Comparison of ENCODE assay signal across 22 mouse cellular contexts in the genomic region with DNA sequence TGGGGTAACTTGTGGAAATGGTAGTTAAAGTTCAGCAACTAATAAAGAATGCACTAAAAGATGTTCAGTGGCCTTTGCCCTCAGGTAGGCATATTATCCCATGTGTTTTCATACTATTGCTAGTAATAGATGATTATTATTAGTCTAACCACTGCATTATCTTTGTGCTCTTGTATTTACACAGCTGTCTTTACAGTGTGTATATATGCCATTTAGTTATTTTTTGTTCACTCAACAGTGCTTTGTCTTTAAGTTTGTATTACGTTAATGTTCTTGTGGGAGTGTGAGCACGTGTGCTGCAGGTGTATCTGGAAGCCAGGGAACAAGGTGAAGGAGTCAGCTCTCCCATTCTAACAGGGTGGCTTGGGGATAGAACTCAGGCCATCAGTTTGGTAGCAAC. TPM values are rescaled to one million over a fixed set of nuclear protein-coding genes. Genes with fewer than 3 reads are reported as not detected.
A peak's percentile ranks its signal among the peaks of the same experiment; 100 is the strongest.
DNase-seq lines count a peak whose midpoint lies in the region; ATAC-seq and TF ChIP-seq lines count a peak whose summit lies in the region.
"Had no signal": no experiment of that assay in that cellular context is flagged by ENCODE, and none has a peak within 500 bp of the region (broad histone marks: within the 10 kb centered on the region; RNA-seq: fewer than 3 reads in every experiment).

No protein-coding gene starts in this region.

- no peaks in the 10 kb centered on the region for H3K4me1 ChIP-seq in midbrain, embryonic 11.5 days (ENCODE audit: control insufficient read depth, insufficient read depth, low read length)
- H3K4me1 ChIP-seq in midbrain, embryonic 14.5 days (ENCODE audit: control insufficient read depth, insufficient read depth, low read length): 0 out of 2 replicates have a peak, but pooled peaks cover 3% of the 10 kb centered on the region
- no peaks in the 10 kb centered on the region for H3K4me1 ChIP-seq in stomach, embryonic 15.5 days
- H3K4me1 ChIP-seq in stomach, postnatal 0 days (replicated peaks; ENCODE audit: control insufficient read depth, insufficient read depth): no peaks in the 10 kb centered on the region
- H3K4me1 ChIP-seq: embryonic facial prominence, embryonic 13.5 days; embryonic facial prominence, embryonic 15.5 days; forebrain, embryonic 10.5 days had no signal

- no peak overlapping the region for H3K9ac ChIP-seq in midbrain, embryonic 11.5 days (ENCODE audit: low read length)
- no peak overlapping the region for H3K9ac ChIP-seq in midbrain, embryonic 14.5 days (replicated peaks; ENCODE audit: low read length)
- H3K9ac ChIP-seq in stomach, embryonic 15.5 days: no peak overlapping the region
- no peak overlapping the region for H3K9ac ChIP-seq in stomach, postnatal 0 days (ENCODE audit: low read length)
- H3K9ac ChIP-seq: embryonic facial prominence, embryonic 13.5 days; embryonic facial prominence, embryonic 15.5 days; forebrain, embryonic 12.5 days had no signal

- no peak overlapping the region for H3K27ac ChIP-seq in midbrain, embryonic 11.5 days (ENCODE audit: low read depth, low read length)
- H3K27ac ChIP-seq in midbrain, embryonic 14.5 days (replicated peaks; ENCODE audit: low read depth, low read length): no peak overlapping the region
- no peak overlapping the region for H3K27ac ChIP-seq in stomach, embryonic 15.5 days
- H3K27ac ChIP-seq in stomach, postnatal 0 days (replicated peaks): no peak overlapping the region
- H3K27ac ChIP-seq: embryonic facial prominence, embryonic 13.5 days; embryonic facial prominence, embryonic 15.5 days; forebrain, embryonic 10.5 days; forebrain, embryonic 12.5 days had no signal

- H3K36me3 ChIP-seq in midbrain, embryonic 11.5 days (ENCODE audit: control insufficient read depth, insufficient read depth, low read length): peaks cover 9% of the 10 kb centered on the region
- peaks cover 60% of the 10 kb centered on the region for H3K36me3 ChIP-seq in midbrain, embryonic 14.5 days (ENCODE audit: control insufficient read depth, insufficient read depth, low read length)
- H3K36me3 ChIP-seq in stomach, embryonic 15.5 days: peaks cover 19% of the 10 kb centered on the region; the same call in 1 of the 2 replicates
- peaks cover 11% of the 10 kb centered on the region for H3K36me3 ChIP-seq in stomach, postnatal 0 days (ENCODE audit: control insufficient read depth, insufficient read depth, low read length)

- no peak for TF ChIP-seq EP300 in stomach, postnatal 0 days (optimal IDR thresholded peaks at IDR 0.05)

- ATAC-seq in midbrain, embryonic 11.5 days (ENCODE audit: low FRiP score): no peak
- ATAC-seq in midbrain, embryonic 14.5 days (ENCODE audit: low FRiP score, low TSS enrichment): no peak
- peak; percentile 66; the same call in 1 of the 2 replicates for ATAC-seq in stomach, embryonic 15.5 days (ENCODE audit: insufficient read depth, low FRiP score, low read depth)
- ATAC-seq in stomach, postnatal 0 days (ENCODE audit: low FRiP score, low TSS enrichment): peak; percentile 65; the same call in 1 of the 2 replicates
- ATAC-seq: forebrain, embryonic 14.5 days had no signal

- H3K4me2 ChIP-seq in midbrain, embryonic 11.5 days: no peak overlapping the region
- H3K4me2 ChIP-seq in midbrain, embryonic 14.5 days (ENCODE audit: low read length): no peak overlapping the region
- H3K4me2 ChIP-seq in stomach, embryonic 15.5 days: no peak overlapping the region
- H3K4me2 ChIP-seq in stomach, postnatal 0 days (replicated peaks; ENCODE audit: low read depth): no peak overlapping the region
- H3K4me2 ChIP-seq: embryonic facial prominence, embryonic 13.5 days; embryonic facial prominence, embryonic 15.5 days; forebrain, embryonic 12.5 days had no signal

- WGBS in midbrain, embryonic 11.5 days: 93% methylated on average over 2 of the region's 2 CpGs
- WGBS in midbrain, embryonic 14.5 days: 91% methylated on average over 2 of the region's 2 CpGs
- WGBS in stomach, embryonic 15.5 days: 59% methylated on average over 2 of the region's 2 CpGs
- WGBS in stomach, postnatal 0 days: 64% methylated on average over 2 of the region's 2 CpGs

- H3K4me3 ChIP-seq in midbrain, embryonic 11.5 days (ENCODE audit: low read depth, low read length): no peak overlapping the region
- H3K4me3 ChIP-seq in midbrain, embryonic 14.5 days (replicated peaks; ENCODE audit: low read depth, low read length): no peak overlapping the region
- no peak overlapping the region for H3K4me3 ChIP-seq in stomach, embryonic 15.5 days (replicated peaks)
- H3K4me3 ChIP-seq in stomach, postnatal 0 days (ENCODE audit: low read depth, low read length): no peak overlapping the region
- H3K4me3 ChIP-seq: embryonic facial prominence, embryonic 13.5 days; embryonic facial prominence, embryonic 15.5 days; erythroblast, embryonic 14.5 days; forebrain, embryonic 10.5 days; forebrain, embryonic 12.5 days had no signal

- H3K9me3 ChIP-seq in midbrain, embryonic 11.5 days (ENCODE audit: control insufficient read depth, low read length): no peaks in the 10 kb centered on the region
- no peaks in the 10 kb centered on the region for H3K9me3 ChIP-seq in midbrain, embryonic 14.5 days (ENCODE audit: control insufficient read depth, low read length)
- H3K9me3 ChIP-seq in stomach, embryonic 15.5 days: no peaks in the 10 kb centered on the region
- no peaks in the 10 kb centered on the region for H3K9me3 ChIP-seq in stomach, postnatal 0 days (ENCODE audit: control insufficient read depth, low read length)
- H3K9me3 ChIP-seq: embryonic facial prominence, embryonic 13.5 days; embryonic facial prominence, embryonic 15.5 days; forebrain, embryonic 10.5 days; forebrain, embryonic 12.5 days had no signal

- no peaks in the 10 kb centered on the region for H3K27me3 ChIP-seq in midbrain, embryonic 11.5 days (ENCODE audit: control insufficient read depth, insufficient read depth, low read length)
- no peaks in the 10 kb centered on the region for H3K27me3 ChIP-seq in midbrain, embryonic 14.5 days (ENCODE audit: control insufficient read depth, insufficient read depth, low read length)
- H3K27me3 ChIP-seq in stomach, embryonic 15.5 days (replicated peaks): no peaks in the 10 kb centered on the region
- H3K27me3 ChIP-seq in stomach, postnatal 0 days (ENCODE audit: control insufficient read depth, insufficient read depth, low read length): no peaks in the 10 kb centered on the region
- H3K27me3 ChIP-seq: embryonic facial prominence, embryonic 13.5 days; embryonic facial prominence, embryonic 15.5 days; forebrain, embryonic 12.5 days had no signal

- TF ChIP-seq CTCF in stomach, postnatal 0 days (IDR thresholded peaks at IDR 0.05; ENCODE audit: low read depth): no peak

- peak; percentile 17 for DNase-seq in midbrain, embryonic 11.5 days (ENCODE audit: low spot score, missing footprints)
- no peak for DNase-seq in midbrain, embryonic 14.5 days
- DNase-seq in stomach, postnatal 0 days (ENCODE audit: low spot score): no peak
- no peak for DNase-seq in right cerebral cortex, postnatal 25 days
- no peak for DNase-seq in thymus, postnatal 14 days
- DNase-seq: adrenal gland, adult 2 months; adrenal gland, postnatal 10 days; adrenal gland, postnatal 25 days; cerebellum, adult 11 months; cerebellum, adult 18-20 months; cerebellum, adult 8-10 months; cerebellum, adult 9-11 months; cerebellum, postnatal 14 days; cerebellum, postnatal 36 days; embryo, embryonic 11 days had no signal

RNA-seq across cellular contexts. Expression of a gene that starts 7.1 kb away (rescaled TPM):
- 9.5 and 11.7 TPM in 2 replicates for polyA plus RNA-seq in midbrain, embryonic 11.5 days (2014; fragmentation: Nextera tagmentation; extraction: Ambion mirVana)
- polyA plus RNA-seq in midbrain, embryonic 14.5 days (2014; fragmentation: Nextera tagmentation; extraction: Ambion mirVana): 4.9 and 6.0 TPM in 2 replicates
- 6.6 and 6.9 TPM in 2 replicates for polyA plus RNA-seq in stomach, embryonic 15.5 days (2015; fragmentation: Nextera tagmentation; extraction: Ambion mirVana)
- polyA plus RNA-seq in stomach, postnatal 0 days (2015; fragmentation: Nextera tagmentation; extraction: Ambion mirVana): 2.5 and 2.8 TPM in 2 replicates

RNA-seq across cellular contexts. Expression of a gene that starts 7.3 kb away (rescaled TPM):
- polyA plus RNA-seq in midbrain, embryonic 11.5 days (2014; fragmentation: Nextera tagmentation; extraction: Ambion mirVana): 28.4 and 30.1 TPM in 2 replicates
- 17.9 and 21.4 TPM in 2 replicates for polyA plus RNA-seq in midbrain, embryonic 14.5 days (2014; fragmentation: Nextera tagmentation; extraction: Ambion mirVana)
- polyA plus RNA-seq in stomach, embryonic 15.5 days (2015; fragmentation: Nextera tagmentation; extraction: Ambion mirVana): 20.9 and 24.4 TPM in 2 replicates
- polyA plus RNA-seq in stomach, postnatal 0 days (2015; fragmentation: Nextera tagmentation; extraction: Ambion mirVana): 13.7 and 14.2 TPM in 2 replicates

Comparison
In these comparisons a context has a peak if more than half of its experiments do, and no peak if none do; other contexts are left out.
1. ATAC-seq: peak in stomach, embryonic 15.5 days (single experiment) and stomach, postnatal 0 days (single experiment); none in midbrain, embryonic 11.5 days (single experiment) and midbrain, embryonic 14.5 days (single experiment).